Mouse (Mus musculus) lung, postnatal 36 days (tissue): ENCODE measurements around the gene Gm21497.
"Not testable (repeated sequence)": the region's sequence is repeated elsewhere in the genome, so short reads cannot be mapped to it uniquely, and the experiment has no call there.

Source experiments
- DNase-seq: peaks from one replicate; pipeline ENCODE4 v3.0.0; 2022; ENCODE audit warnings: mixed read lengths

Gm21497 gene

DNA sequence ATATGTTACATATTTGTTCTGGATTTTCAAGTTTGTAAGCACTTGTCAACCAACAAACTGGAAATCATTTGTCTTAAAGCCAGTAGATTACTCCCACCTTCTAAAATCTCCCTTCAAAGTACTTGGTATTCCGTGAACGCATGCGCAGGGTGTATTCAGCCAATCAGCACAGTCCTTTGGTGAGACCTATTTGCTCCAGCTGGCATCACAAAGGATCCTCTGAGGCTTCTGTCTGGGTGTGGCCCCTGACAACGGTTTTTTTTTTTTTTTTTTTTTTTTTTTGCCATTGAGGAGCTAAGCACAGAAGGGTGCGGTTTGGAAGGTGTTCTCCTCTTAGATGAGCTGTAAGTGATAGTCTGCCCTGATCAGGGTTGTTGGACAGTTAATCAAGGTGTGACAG lies at the start of gene Gm21497:
Gene Gm21497 (plus strand): TSS at position 301 of the 400 bp plus-strand sequence.
- DNase-seq = not testable (repeated sequence)
